Mouse (Mus musculus): ENCODE measurements around the gene Slc35a1.

DNA sequence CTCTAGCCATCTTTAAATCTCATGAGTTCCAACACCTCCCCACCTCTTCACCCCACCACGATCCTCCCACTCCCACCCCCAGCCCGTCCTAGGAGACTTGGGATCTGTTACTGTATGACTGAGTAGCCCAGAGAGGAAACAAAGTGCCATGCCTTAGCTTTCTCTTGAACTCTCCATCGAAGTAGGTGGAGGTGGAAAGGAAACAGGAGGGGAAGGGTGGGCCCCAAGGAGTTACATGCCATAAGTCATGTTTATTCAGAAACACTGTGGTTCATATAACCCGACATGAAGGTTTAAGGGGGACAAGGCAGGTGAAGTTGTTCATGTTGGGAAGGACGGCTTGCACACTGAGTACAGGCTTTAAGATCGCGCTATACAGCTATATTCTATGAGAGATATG is 49.9 kb downstream of the Slc35a1 start:
- TF ChIP-seq POLR2A (IDR thresholded peaks at IDR 0.05; ENCODE audit: borderline replicate concordance, extremely low read depth, insufficient read depth, insufficient read length, poor library complexity, severe bottlenecking) (no peak), CTCF (IDR thresholded peaks at IDR 0.05; ENCODE audit: borderline replicate concordance, extremely low read depth, insufficient read depth, insufficient read length) (no peak)
